Mouse (Mus musculus): ENCODE results near the gene Nacc2. TPM values are rescaled to one million over a fixed set of nuclear protein-coding genes. Genes with fewer than 3 reads are reported as not detected.

Nacc2 gene
- total and polyA plus RNA-seq, 3 experiments = 19.0 to 31.8 (median 31.6) TPM

DNA sequence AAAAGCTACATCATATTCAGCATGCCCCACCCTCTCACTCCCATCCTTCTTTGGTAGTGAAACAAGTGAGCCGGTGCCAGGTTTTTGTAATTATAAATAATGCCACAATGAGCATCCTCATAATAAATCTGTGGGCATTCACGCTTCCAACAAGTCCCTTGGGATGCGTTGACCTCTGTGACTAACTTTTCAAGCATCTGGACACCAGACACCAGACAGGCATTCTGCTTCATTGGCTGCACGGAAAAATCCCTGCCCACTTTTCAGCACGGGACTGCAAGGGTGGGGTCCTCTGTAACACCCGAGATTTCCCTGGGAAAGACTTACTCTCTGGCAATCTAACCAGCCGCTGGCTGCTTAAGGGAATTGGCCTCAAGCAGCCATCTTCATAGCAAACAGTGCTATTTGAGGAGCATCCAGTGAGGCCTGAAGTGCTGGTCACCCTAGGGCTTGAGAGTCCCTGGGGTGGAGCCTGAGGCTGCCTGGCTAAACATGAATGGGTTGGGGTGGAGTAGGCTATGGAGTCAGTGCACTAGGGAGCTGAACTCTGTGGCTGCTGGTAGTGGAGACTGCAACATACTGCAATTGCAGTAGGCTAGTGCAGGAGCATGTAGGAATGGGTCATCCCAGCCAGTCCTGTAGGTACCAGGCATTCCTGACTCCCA, 24.8 kb upstream of the Nacc2 start:
- 49% methylated on average over 7 of the region's 7 CpGs for WGBS
- H3K9ac ChIP-seq (ENCODE audit: low read depth, low read length) = no peak overlapping the region

DNA sequence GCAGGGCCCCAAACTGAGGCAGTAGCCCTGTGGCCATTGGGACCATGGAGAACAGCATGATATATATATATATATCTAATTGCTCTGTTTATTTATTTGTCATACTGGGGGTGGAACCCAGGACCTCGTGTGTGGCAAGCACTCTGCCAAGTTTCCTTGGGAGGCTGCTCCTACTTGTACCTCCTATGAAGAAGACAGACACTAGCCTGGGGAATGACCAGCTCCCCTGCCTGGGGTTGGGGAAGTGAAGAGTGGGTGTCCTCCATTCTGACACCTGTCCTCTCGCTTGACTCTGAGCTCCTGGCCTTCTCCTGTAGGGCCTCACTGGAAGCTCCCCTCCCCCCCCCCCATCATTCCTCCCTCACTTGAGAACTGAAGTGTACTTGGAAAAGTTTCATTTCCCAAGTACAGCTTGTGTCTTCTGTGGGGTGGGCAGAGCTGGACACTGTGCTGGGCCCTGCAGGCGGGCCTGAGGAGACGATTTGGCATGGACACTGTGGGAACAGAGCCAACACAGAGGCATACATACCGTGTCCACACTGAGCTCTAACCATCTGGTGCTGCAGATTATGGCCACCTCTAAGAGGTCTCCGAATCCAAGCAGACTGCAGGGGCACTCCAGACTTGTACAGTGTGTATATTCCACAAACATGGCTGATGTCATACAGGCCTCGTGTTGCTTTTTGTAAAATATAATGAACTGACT, 23.5 kb upstream of the Nacc2 start:
- Histone ChIP-seq H3K4me1 (ENCODE audit: control insufficient read depth, insufficient read depth, low read length) (no peaks in the 10 kb centered on the region; the same call in 1 of the 2 replicates), H3K4me3 (no peak overlapping the region), H3K9ac (ENCODE audit: low read depth, low read length) (no peak overlapping the region), H3K36me3 (ENCODE audit: control insufficient read depth, insufficient read depth, low read length) (no peaks in the 10 kb centered on the region), H3K79me2 (replicated peaks; ENCODE audit: control insufficient read depth, insufficient read depth, low read length) (no peaks in the 10 kb centered on the region), H3K27me3 (ENCODE audit: control insufficient read depth, insufficient read depth, low read length) (no peaks in the 10 kb centered on the region), H3K27ac (no peak overlapping the region)
- no peak for TF ChIP-seq CTCF (IDR thresholded peaks at IDR 0.05)
- TF ChIP-seq POLR2A (IDR thresholded peaks at IDR 0.05; ENCODE audit: insufficient read depth, low read depth, low read length) = no peak
- no peak for TF ChIP-seq EP300 (IDR thresholded peaks at IDR 0.05; ENCODE audit: insufficient read depth, low read depth, low read length)
- DNase-seq = no peak
- intact Hi-C loops (cut with DNase I) = no loop called here
- 33% methylated on average over 7 of the region's 7 CpGs for WGBS

More for the DNA sequence above, 24.8 kb upstream of the Nacc2 start:
- Histone ChIP-seq H3K79me2 (replicated peaks; ENCODE audit: control insufficient read depth, insufficient read depth, low read length) (no peaks in the 10 kb centered on the region), H3K27ac (no peak overlapping the region), H3K4me1 (ENCODE audit: control insufficient read depth, insufficient read depth, low read length) (no peaks in the 10 kb centered on the region; the same call in 1 of the 2 replicates), H3K4me3 (no peak overlapping the region), H3K36me3 (ENCODE audit: control insufficient read depth, insufficient read depth, low read length) (no peaks in the 10 kb centered on the region), H3K27me3 (ENCODE audit: control insufficient read depth, insufficient read depth, low read length) (no peaks in the 10 kb centered on the region)
- intact Hi-C loops (cut with DNase I) = no loop called here
- no peak for TF ChIP-seq POLR2A (IDR thresholded peaks at IDR 0.05; ENCODE audit: insufficient read depth, low read depth, low read length)
- TF ChIP-seq EP300 (IDR thresholded peaks at IDR 0.05; ENCODE audit: insufficient read depth, low read depth, low read length) = no peak
- no peak for TF ChIP-seq CTCF (IDR thresholded peaks at IDR 0.05)
- DNase-seq = peak in 1 of 2 experiments; percentile 26

DNA sequence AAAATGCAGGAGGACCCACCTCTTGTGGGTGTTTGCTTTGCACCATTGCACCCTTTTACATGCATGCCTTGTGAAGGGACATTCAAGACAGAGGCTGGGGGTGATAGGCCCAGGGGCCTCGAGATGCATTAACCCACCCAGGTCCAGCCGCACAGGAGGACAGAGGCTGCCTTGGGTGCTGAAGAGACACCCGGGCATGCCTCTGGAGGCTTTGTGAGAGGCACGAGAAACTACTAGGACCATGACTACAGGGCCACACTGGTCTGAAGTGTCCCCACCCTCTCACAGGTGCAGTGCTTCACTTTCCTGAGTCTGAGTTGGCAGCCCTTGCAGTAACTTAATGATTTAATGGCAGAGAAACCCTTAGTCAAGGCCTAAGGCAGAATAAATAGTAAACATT, 22.1 kb upstream of the Nacc2 start:
- no peaks in the 10 kb centered on the region for H3K27me3 ChIP-seq (ENCODE audit: control insufficient read depth, insufficient read depth, low read length)
- H3K4me1 ChIP-seq (ENCODE audit: control insufficient read depth, insufficient read depth, low read length) = no peaks in the 10 kb centered on the region; the same call in 1 of the 2 replicates
- H3K9ac ChIP-seq (ENCODE audit: low read depth, low read length) = no peak overlapping the region
- no peaks in the 10 kb centered on the region for H3K79me2 ChIP-seq (replicated peaks; ENCODE audit: control insufficient read depth, insufficient read depth, low read length)
- DNase-seq = no peak
- WGBS = 87% methylated on average over 4 of the region's 4 CpGs
- H3K36me3 ChIP-seq (ENCODE audit: control insufficient read depth, insufficient read depth, low read length) = no peaks in the 10 kb centered on the region
- H3K27ac ChIP-seq = no peak overlapping the region
- H3K4me3 ChIP-seq = no peak overlapping the region
- intact Hi-C loops (cut with DNase I) = no loop called here
- TF ChIP-seq CTCF (IDR thresholded peaks at IDR 0.05) = no peak
- TF ChIP-seq POLR2A (IDR thresholded peaks at IDR 0.05; ENCODE audit: insufficient read depth, low read depth, low read length) = no peak
- no peak for TF ChIP-seq EP300 (IDR thresholded peaks at IDR 0.05; ENCODE audit: insufficient read depth, low read depth, low read length)

DNA sequence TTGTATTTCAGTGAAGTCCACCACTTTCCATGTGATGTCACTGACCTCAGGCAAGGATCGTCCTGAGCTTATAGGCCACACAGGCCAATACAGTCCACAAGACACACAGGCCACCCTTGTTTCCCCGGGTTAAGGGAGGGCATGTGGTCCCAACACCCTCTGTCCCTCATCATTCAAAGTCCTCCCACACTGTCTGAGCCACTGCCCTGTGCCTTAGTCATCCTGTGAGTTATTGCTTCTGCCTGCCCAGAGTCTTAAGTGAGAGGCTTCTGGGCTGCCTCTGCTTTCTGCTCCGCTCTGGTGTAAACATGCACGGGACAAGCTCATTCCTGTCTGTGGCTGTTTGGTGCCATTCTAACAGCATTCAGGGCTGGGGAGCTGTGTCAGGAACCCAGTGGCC, 21.3 kb upstream of the Nacc2 start:
- Histone ChIP-seq H3K36me3 (ENCODE audit: control insufficient read depth, insufficient read depth, low read length) (no peaks in the 10 kb centered on the region), H3K79me2 (replicated peaks; ENCODE audit: control insufficient read depth, insufficient read depth, low read length) (no peaks in the 10 kb centered on the region), H3K9ac (ENCODE audit: low read depth, low read length) (no peak overlapping the region), H3K4me1 (ENCODE audit: control insufficient read depth, insufficient read depth, low read length) (peaks cover under 1% of the 10 kb centered on the region), H3K27me3 (ENCODE audit: control insufficient read depth, insufficient read depth, low read length) (no peaks in the 10 kb centered on the region), H3K4me3 (no peak overlapping the region), H3K27ac (no peak overlapping the region)
- no peak for DNase-seq
- intact Hi-C loops (cut with DNase I) = loop anchor here (5.0 kb wide), 1 partner anchor 162 kb away; the partner anchor contains the start of gene Camsap1
- 74% methylated on average over 4 of the region's 4 CpGs for WGBS
- TF ChIP-seq CTCF (IDR thresholded peaks at IDR 0.05) (no peak), EP300 (IDR thresholded peaks at IDR 0.05; ENCODE audit: insufficient read depth, low read depth, low read length) (no peak), POLR2A (IDR thresholded peaks at IDR 0.05; ENCODE audit: insufficient read depth, low read depth, low read length) (no peak)

DNA sequence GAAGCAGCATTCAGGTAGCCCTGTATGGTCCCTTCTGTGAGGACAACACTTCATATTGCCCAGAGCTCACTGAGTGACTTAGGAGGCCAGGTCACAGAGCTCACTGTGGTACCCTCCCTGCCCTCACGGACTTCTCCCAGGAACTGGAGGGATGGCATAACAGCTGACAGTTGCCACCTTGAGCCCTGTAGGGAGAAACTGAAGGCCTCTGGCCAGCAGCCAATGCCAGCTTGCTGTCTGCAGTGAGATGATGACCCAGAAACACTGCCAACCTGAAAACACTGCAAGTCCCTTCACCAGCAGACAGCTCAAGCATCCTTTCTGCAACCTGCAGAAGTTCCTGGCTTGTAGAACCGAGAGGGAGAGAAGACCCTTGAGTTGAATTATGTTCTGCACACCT, 20.5 kb upstream of the Nacc2 start:
- WGBS = 66% methylated on average over 2 of the region's 2 CpGs
- intact Hi-C loops (cut with DNase I) = loop anchor here (5.0 kb wide), 1 partner anchor 161 kb away; the partner anchor contains the start of gene Camsap1
- Histone ChIP-seq H3K9ac (ENCODE audit: low read depth, low read length) (no peak overlapping the region), H3K27me3 (ENCODE audit: control insufficient read depth, insufficient read depth, low read length) (no peaks in the 10 kb centered on the region), H3K79me2 (replicated peaks; ENCODE audit: control insufficient read depth, insufficient read depth, low read length) (no peaks in the 10 kb centered on the region), H3K4me1 (ENCODE audit: control insufficient read depth, insufficient read depth, low read length) (peaks cover 5% of the 10 kb centered on the region), H3K27ac (no peak overlapping the region), H3K4me3 (no peak overlapping the region), H3K36me3 (ENCODE audit: control insufficient read depth, insufficient read depth, low read length) (no peaks in the 10 kb centered on the region)
- no peak for DNase-seq
- no peak for TF ChIP-seq CTCF (IDR thresholded peaks at IDR 0.05)
- no peak for TF ChIP-seq POLR2A (IDR thresholded peaks at IDR 0.05; ENCODE audit: insufficient read depth, low read depth, low read length)
- no peak for TF ChIP-seq EP300 (IDR thresholded peaks at IDR 0.05; ENCODE audit: insufficient read depth, low read depth, low read length)

DNA sequence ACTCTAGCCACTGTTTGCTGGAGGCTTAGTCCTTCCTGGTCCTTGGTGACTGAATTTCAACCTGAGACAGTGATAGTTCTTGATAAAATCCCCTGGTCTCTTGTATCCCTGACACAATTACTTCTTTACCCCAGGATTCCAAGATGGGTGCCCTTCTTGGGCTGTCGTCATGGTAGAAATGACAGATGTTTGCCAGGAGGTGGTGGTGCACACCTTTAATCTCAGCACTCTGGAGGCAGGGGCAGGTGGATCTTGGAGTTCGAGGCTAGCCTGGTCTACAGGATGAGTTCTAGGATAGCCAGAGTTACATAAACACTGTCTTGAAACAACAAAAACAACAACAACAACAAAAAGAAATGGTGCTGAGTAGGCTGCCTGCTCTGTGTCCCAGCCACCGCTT, 20.0 kb upstream of the Nacc2 start:
- TF ChIP-seq POLR2A (IDR thresholded peaks at IDR 0.05; ENCODE audit: insufficient read depth, low read depth, low read length) (no peak), EP300 (IDR thresholded peaks at IDR 0.05; ENCODE audit: insufficient read depth, low read depth, low read length) (no peak), CTCF (IDR thresholded peaks at IDR 0.05) (no peak)

More for the DNA sequence above, 20.0 kb upstream of the Nacc2 start:
- Histone ChIP-seq H3K27ac (no peak overlapping the region), H3K4me3 (no peak overlapping the region), H3K36me3 (ENCODE audit: control insufficient read depth, insufficient read depth, low read length) (no peaks in the 10 kb centered on the region), H3K27me3 (ENCODE audit: control insufficient read depth, insufficient read depth, low read length) (no peaks in the 10 kb centered on the region), H3K4me1 (ENCODE audit: control insufficient read depth, insufficient read depth, low read length) (peaks cover 5% of the 10 kb centered on the region), H3K9ac (ENCODE audit: low read depth, low read length) (no peak overlapping the region), H3K79me2 (replicated peaks; ENCODE audit: control insufficient read depth, insufficient read depth, low read length) (no peaks in the 10 kb centered on the region)
- WGBS = 81% methylated on average over 3 of the region's 3 CpGs
- intact Hi-C loops (cut with DNase I) = loop anchor here (1.0 to 5.0 kb wide), 2 partner anchors 119 to 161 kb away; partner anchors contain the start of gene Camsap1
- no peak for DNase-seq
